Mouse (Mus musculus) neural tube, embryonic 11.5 days (tissue): ENCODE measurements around the gene Wdr90. TPM values are rescaled to one million over a fixed set of nuclear protein-coding genes. Genes with fewer than 3 reads are reported as not detected.

ENCODE experiments used
- ATAC-seq: fragments of 200-750 bp; cut with Nextera tagmentation; 2 replicates; pipeline ENCODE4 v1.8.0; 2017; ENCODE audit warnings: moderate number of reproducible peaks, mild to moderate bottlenecking, moderate TSS enrichment, moderate library complexity; ENCODE audit not compliant: insufficient read depth, low FRiP score, low TSS enrichment
- DNase-seq: peaks from one replicate; pipeline ENCODE4 v3.0.0-alpha.2; 2015; ENCODE audit warnings: low spot score
- H3K27ac ChIP-seq: fragments of 300-500 bp; sonication (generic); 2 replicates; pipeline ENCODE4 v1.5.1; 2014; ENCODE audit warnings: low read depth, mild to moderate bottlenecking, low read length
- H3K27me3 ChIP-seq: fragments of 300-500 bp; sonication (generic); 2 replicates; pipeline ENCODE4 v1.6.1; 2014; ENCODE audit warnings: mild to moderate bottlenecking, low read length, mixed read lengths; ENCODE audit not compliant: control insufficient read depth, insufficient read depth
- H3K36me3 ChIP-seq: fragments of 300-500 bp; sonication (generic); 2 replicates; pipeline ENCODE4 v1.6.1; 2014; ENCODE audit warnings: mild to moderate bottlenecking, low read length, moderate library complexity, mixed read lengths; ENCODE audit not compliant: control insufficient read depth, insufficient read depth
- H3K4me1 ChIP-seq: fragments of 300-500 bp; sonication (generic); 2 replicates; pipeline ENCODE4 v1.6.1; 2014; ENCODE audit warnings: low read length, mixed read lengths; ENCODE audit not compliant: control insufficient read depth, insufficient read depth
- H3K4me2 ChIP-seq: fragments of 300-500 bp; sonication (generic); 2 replicates; pipeline ENCODE4 v1.6.1; 2014; ENCODE audit warnings: low read depth, mild to moderate bottlenecking, moderate library complexity
- H3K4me3 ChIP-seq: fragments of 300-500 bp; sonication (generic); 2 replicates; pipeline ENCODE4 v1.5.1; 2014; ENCODE audit warnings: low read depth, low read length
- H3K9ac ChIP-seq: fragments of 300-500 bp; sonication (generic); 2 replicates; pipeline ENCODE4 v1.6.1; 2014; ENCODE audit warnings: mild to moderate bottlenecking, low read length
- H3K9me3 ChIP-seq: fragments of 300-500 bp; sonication (generic); 2 replicates; pipeline ENCODE4 v1.6.1; 2016; ENCODE audit warnings: low read length; ENCODE audit not compliant: control insufficient read depth
- WGBS: fragments of 180-500 bp; shearing (Covaris S2); extraction: QIAGEN DNeasy Blood & Tissue Kit; methylation state at CpG from one replicate; pipeline ENCODE4 v1.1.7; 2014; 5-methylcytosine and 5-hydroxymethylcytosine counted together
- polyA plus RNA-seq: library from polyadenylated mRNA; unstranded; fragments of >200 nt; fragmentation: Nextera tagmentation; extraction: Ambion mirVana; gene quantifications from 2 replicates; pipeline ENCODE4 v1.2.1, GENCODE M21; 2014

Wdr90 gene
- polyA plus RNA-seq, 1 experiment from 2014 or later = 20.3 TPM

DNA sequence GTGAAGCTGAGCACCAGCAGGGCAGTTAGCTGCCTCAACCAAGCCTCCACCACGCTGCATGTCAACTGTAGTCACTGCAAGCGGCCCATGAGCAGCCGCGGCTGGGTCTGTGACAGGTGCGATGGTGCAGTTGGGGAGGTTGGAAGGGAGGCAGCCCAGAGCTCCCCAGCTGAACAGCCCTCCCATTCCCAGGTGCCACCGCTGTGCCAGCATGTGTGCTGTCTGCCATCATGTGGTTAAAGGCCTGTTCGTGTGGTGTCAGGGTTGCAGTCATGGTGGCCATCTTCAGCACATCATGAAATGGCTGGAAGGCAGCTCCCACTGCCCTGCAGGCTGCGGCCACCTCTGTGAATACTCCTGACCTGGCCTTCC, 33.1 kb downstream of the Wdr90 start:
- H3K27ac ChIP-seq = no peak overlapping the region
- 81% methylated on average over 8 of the region's 8 CpGs for WGBS
- peak overlapping the region; percentile 82 for H3K4me2 ChIP-seq
- DNase-seq = no peak
- no peak overlapping the region for H3K9ac ChIP-seq
- no peaks in the 10 kb centered on the region for H3K27me3 ChIP-seq
- H3K9me3 ChIP-seq = no peaks in the 10 kb centered on the region
- peak overlapping the region; percentile 46 for H3K4me3 ChIP-seq
- H3K36me3 ChIP-seq = peaks cover 15% of the 10 kb centered on the region
- H3K4me1 ChIP-seq = peaks cover 46% of the 10 kb centered on the region
- ATAC-seq = no peak

DNA sequence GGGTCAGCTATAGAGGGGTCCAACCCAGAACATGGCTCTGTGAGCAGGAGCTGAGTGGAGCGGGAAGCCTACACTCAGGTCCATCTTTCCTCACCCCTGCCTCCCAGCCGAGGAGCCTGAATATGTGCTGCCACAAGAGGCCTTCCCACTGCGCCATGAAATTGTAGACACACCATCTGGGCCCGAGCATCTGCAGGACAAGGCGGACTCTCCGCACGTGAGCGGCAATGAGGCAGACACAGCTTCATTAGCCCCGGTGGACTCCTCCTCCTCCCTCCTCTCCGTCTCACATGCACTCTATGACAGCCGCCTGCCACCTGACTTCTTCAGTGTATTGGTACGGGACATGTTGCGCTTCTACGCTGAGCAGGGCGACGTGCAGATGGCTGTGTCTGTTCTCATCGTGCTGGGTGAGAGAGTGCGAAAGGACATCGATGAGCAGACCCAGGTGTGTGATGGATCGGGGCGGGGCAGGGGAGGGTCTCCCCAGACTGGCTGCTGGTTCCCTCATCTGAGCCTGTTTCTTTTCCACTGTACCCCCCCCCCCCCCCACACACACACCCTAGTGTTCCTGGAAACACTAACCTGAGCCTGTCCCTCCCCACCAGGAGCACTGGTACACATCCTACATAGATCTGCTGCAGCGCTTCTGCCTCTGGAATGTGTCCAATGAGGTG, 33.6 kb downstream of the Wdr90 start:
- Histone ChIP-seq H3K9me3 (no peaks in the 10 kb centered on the region), H3K4me1 (peaks cover 46% of the 10 kb centered on the region), H3K4me2 (no peak overlapping the region), H3K27ac (no peak overlapping the region), H3K9ac (no peak overlapping the region; the same call in 1 of the 2 replicates), H3K36me3 (peaks cover 15% of the 10 kb centered on the region), H3K27me3 (no peaks in the 10 kb centered on the region), H3K4me3 (no peak overlapping the region)
- WGBS = 90% methylated on average over 22 of the region's 22 CpGs
- no peak for ATAC-seq
- DNase-seq = no peak

DNA sequence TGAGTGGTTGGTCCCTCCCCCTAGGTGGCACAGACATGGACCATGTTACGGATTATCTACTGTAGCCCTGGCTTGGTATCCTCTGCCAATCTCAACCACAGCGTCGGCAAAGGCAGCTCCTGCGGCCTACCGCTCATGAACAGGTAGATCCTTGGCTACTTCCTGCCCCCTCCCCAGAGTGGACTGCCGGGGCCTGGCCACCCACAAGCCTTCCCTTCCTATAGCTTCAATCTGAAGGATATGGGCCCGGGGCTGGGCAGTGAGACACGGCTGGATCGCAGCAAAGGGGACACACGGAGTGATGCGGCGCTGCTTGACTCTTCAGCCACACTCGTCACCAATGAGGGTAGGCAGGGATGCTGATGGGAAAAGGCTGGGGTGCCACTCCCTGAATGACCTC, 34.3 kb downstream of the Wdr90 start:
- Histone ChIP-seq H3K4me1 (peaks cover 43% of the 10 kb centered on the region), H3K4me2 (no peak overlapping the region), H3K4me3 (no peak overlapping the region), H3K9ac (no peak overlapping the region), H3K27me3 (no peaks in the 10 kb centered on the region), H3K9me3 (no peaks in the 10 kb centered on the region), H3K27ac (no peak overlapping the region), H3K36me3 (peaks cover 15% of the 10 kb centered on the region)
- DNase-seq = no peak
- ATAC-seq = no peak
- 96% methylated on average over 13 of the region's 13 CpGs for WGBS

DNA sequence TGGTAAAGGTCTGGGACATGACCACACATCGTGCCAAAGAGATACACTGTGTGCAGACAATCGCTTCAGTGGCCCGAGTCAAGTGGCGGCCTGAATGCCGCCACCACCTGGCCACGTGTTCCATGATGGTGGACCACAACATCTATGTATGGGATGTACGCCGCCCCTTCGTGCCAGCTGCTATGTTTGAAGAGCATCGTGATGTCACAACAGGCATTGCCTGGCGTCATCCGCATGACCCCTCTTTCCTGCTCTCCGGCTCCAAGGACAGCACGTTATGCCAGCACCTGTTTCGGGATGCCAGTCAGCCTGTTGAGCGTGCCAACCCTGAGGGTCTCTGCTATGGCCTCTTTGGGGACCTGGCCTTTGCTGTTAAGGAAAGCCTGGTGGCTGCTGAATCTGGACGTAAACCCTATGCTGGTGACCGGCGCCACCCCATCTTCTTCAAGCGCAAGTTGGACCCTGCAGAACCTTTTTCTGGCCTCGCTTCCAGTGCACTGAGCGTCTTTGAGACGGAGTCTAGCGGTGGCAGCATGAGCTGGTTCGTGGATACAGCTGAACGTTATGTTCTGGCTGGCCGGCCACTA, 35.2 kb downstream of the Wdr90 start:
- Histone ChIP-seq H3K4me1 (peaks cover 34% of the 10 kb centered on the region), H3K36me3 (peaks cover 9% of the 10 kb centered on the region), H3K4me2 (no peak overlapping the region), H3K4me3 (no peak overlapping the region), H3K9me3 (no peaks in the 10 kb centered on the region), H3K27me3 (no peaks in the 10 kb centered on the region), H3K27ac (no peak overlapping the region), H3K9ac (no peak overlapping the region)
- ATAC-seq (no peak), DNase-seq (no peak)
- WGBS = 94% methylated on average over 27 of the region's 27 CpGs

DNA sequence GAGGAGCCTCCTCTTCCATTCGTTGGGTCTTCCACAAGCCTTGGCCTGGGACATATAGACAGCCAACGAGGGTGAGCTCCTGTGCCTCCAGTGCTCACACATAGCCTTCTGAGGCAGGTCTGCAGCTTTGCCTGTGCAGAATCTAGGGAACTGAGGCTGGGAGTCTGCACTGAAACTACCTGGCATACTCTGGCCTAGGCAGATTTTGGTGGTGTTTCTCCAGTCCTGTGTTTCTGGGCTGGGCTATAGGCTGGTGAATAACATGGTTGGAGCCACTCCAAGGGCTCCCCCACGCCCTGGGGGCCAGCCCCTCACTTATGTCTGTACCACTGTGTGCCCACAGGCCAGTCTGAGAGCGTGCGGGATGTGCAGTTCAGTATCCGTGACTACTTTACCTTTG, 36.0 kb downstream of the Wdr90 start:
- H3K4me1 ChIP-seq = peaks cover 26% of the 10 kb centered on the region
- no peak overlapping the region for H3K27ac ChIP-seq
- DNase-seq (no peak), ATAC-seq (no peak)
- WGBS = 90% methylated on average over 6 of the region's 6 CpGs
- H3K27me3 ChIP-seq = peaks cover 1% of the 10 kb centered on the region; the same call in 1 of the 2 replicates
- no peak overlapping the region for H3K4me3 ChIP-seq
- H3K36me3 ChIP-seq = peaks cover 1% of the 10 kb centered on the region
- H3K9ac ChIP-seq = no peak overlapping the region
- no peaks in the 10 kb centered on the region for H3K9me3 ChIP-seq
- H3K4me2 ChIP-seq = no peak overlapping the region

DNA sequence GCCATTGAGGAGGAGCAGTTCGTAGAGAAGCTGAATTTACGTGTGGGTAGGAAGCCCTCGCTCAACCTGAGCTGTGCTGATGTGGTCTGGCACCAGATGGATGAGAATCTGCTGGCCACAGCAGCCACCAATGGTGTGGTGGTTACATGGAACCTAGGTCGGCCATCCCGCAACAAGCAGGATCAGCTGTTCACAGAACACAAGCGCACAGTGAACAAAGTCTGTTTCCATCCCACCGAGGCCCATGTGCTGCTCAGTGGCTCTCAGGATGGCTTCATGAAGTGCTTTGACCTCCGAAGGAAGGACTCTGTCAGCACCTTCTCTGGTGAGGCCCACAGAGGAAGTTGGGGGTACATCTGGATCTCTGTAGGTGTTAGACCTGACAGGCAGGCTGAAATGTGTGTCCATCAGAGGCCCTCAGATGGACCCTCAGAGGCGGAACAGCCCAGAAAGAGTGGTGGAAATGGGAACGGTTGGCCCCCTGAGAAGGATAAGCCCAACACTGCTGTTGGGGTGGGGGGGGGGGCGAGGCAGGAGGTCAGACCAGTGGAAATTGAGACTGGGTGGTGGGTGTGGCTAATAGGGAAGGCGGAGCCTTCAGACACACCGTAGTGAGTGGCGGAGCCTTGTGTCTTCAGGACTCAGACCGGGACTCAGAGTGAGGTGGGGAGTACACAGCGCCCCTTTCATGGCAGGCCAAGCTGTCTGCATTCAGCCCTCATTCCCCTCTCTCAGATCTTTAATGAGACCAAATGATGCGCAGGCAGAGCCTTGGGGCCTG, 36.7 kb downstream of the Wdr90 start:
- Histone ChIP-seq H3K4me1 (peaks cover 21% of the 10 kb centered on the region), H3K36me3 (no peaks in the 10 kb centered on the region), H3K4me3 (peak overlapping the region; percentile 44), H3K9ac (peak overlapping the region; percentile 49), H3K9me3 (no peaks in the 10 kb centered on the region), H3K27me3 (peaks cover 9% of the 10 kb centered on the region), H3K27ac (no peak overlapping the region), H3K4me2 (peak overlapping the region; percentile 88)
- ATAC-seq (no peak), DNase-seq (no peak)
- 72% methylated on average over 16 of the region's 17 CpGs for WGBS

DNA sequence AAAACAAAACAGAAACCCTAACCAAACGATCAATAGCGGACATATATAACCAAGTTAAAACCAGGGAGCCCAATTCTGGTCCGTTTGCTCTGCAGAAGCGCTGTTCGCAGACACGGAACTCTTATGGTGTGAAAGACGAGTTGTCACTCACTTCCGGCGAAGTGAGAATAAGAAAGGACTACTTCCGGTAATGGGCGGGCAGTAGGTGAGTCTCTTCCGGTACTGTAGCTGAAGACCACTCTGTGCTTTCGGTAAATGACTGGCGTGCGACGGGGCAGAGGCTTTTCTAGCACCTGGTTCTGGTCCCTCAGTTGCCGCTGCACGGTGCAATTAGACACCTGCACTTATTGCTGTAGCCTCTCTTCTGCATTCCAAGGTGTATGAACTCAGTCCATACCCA, 37.8 kb downstream of the Wdr90 start, which contains the start of gene Wdr24:
TSS of gene Wdr24 (plus strand) at position 176 of the 400 bp plus-strand sequence.
- H3K36me3 ChIP-seq = no peaks in the 10 kb centered on the region
- H3K9me3 ChIP-seq = no peaks in the 10 kb centered on the region
- peaks cover 18% of the 10 kb centered on the region for H3K4me1 ChIP-seq
- DNase-seq (peak; percentile 73), ATAC-seq (peak; percentile 57; the same call in 1 of the 2 replicates)
- H3K9ac ChIP-seq = peak within 1 kb of the TSS; percentile 49
- H3K27me3 ChIP-seq = peaks cover 20% of the 10 kb centered on the region
- under 1% methylated on average over 18 of the region's 18 CpGs for WGBS
- H3K4me3 ChIP-seq = peak within 1 kb of the TSS; percentile 44
- H3K27ac ChIP-seq = no peak within 1 kb of the TSS
- H3K4me2 ChIP-seq = peak within 1 kb of the TSS; percentile 88

DNA sequence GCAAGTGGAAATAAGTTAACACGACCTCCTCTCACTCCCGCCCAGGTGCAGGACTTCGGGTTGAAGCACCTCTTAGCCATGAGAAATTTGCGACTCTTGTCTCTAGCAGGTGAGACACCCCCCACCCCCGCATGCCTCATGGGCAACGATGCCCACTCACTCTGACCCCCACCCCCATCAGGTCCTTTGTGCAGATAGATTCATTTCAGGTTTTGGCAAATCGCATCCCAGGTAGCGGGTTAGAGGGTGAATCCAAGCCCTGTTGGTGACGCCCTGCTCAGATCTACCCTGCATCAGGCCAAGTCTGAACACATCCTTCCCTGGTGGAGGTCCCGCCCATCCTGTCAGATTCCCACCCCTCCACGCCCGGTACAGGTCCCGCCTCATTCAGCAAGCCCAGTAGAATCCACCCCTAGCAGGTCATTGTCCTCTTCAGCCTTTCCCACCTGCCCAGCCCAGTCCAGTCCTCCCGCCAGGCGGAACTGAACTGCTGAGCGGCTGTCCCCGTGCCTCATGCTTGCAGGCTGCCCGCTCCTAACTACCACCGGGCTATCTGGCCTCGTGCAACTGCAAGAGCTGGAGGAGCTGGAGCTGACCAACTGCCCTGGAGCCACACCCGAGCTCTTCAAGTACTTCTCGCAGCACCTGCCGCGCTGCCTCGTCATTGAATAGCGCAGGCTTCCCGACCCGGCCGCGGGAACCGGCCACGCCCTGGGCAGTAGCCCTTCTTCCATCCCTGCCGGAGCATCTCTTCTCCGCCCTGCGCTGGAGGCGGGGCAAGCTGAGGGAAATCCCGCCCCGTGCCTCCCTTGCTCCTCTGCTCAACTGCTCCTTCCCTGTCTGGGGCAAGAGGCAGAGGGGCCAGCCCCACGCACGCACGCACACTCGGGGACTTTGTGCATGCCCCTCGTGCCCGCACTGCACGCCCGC, 42.2 kb downstream of the Wdr90 start:
- Histone ChIP-seq H3K4me2 (peak overlapping the region; percentile 17; the same call in 1 of the 2 replicates), H3K9ac (peak overlapping the region; percentile 18)
- ATAC-seq = no peak

More for the DNA sequence above, 42.2 kb downstream of the Wdr90 start:
- DNase-seq = no peak
- WGBS = 5% methylated on average over 46 of the region's 46 CpGs
- H3K27me3 ChIP-seq = peaks cover 30% of the 10 kb centered on the region
- no peaks in the 10 kb centered on the region for H3K9me3 ChIP-seq
- peak overlapping the region; percentile 4; the same call in 1 of the 2 replicates for H3K4me3 ChIP-seq
- H3K27ac ChIP-seq = no peak overlapping the region
- no peaks in the 10 kb centered on the region for H3K36me3 ChIP-seq
- H3K4me1 ChIP-seq = peaks cover 4% of the 10 kb centered on the region
